Mouse (Mus musculus): ENCODE measurements around the gene Evi5l.

The Evi5l gene

DNA sequence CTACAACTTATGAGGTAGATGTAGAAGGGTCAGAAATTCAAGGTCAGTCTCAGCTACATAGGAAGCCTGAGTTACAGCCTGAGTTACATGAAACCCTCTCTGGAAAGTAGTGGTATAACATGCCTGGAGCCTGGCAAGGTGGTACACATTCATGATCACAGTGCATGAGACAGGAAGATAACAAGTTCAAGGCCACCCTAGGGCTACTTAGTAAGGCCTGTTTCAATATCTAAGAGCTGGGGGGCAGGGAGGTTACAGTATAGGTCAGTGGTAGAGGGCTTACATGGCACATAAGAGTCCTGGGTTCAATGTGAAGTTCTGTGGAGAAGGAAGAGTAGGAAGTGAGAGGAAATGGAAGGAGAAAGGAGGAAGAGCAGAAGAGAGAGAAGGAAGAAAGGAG is 22.2 kb downstream of the Evi5l start:
- Histone ChIP-seq H3K36me3 (ENCODE audit: control insufficient read depth, insufficient read depth, low read length, poor library complexity, severe bottlenecking) (no peaks in the 10 kb centered on the region), H3K27me3 (ENCODE audit: control insufficient read depth, insufficient read depth, low read length, poor library complexity, severe bottlenecking) (no peaks in the 10 kb centered on the region)
- DNase-seq (ENCODE audit: low read depth, low spot score), result no peak

DNA sequence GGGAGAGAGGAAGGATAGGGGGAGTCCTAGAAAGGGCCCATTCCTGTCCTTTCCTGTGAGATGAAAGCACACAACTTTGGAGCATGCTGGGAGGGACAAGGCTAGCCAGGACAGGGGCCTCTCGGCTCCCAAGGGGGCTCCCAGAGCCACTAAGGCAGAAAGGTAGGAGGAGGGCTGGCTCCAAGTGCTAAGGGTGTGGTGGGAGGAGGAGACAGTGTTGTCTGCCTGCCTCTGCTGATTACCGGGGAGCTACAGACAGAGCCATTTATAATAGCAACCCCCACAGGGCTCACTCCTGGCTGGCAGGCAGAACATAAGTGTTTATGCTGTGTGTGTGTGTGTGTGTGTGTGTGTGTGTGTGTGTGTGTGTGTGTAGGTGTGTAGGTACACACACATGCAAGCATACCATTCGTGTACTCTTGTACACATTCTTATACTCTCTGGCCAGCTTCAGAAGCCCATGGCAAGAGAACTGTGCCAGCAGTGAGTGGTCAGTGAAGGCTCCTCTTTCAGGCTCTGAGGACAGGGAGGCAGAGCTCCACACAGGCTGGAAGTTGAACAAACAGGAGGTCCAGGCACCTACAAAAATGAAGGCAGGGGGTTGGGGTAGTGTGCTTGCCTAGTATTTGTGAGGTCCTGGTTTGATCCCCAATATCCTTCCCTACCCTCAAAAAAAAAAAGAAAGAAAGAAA is 22.8 kb downstream of the Evi5l start:
- H3K27me3 ChIP-seq (ENCODE audit: control insufficient read depth, insufficient read depth, low read length, poor library complexity, severe bottlenecking), result no peaks in the 10 kb centered on the region
- H3K36me3 ChIP-seq (ENCODE audit: control insufficient read depth, insufficient read depth, low read length, poor library complexity, severe bottlenecking), result no peaks in the 10 kb centered on the region
- no peak for DNase-seq (ENCODE audit: low read depth, low spot score)

DNA sequence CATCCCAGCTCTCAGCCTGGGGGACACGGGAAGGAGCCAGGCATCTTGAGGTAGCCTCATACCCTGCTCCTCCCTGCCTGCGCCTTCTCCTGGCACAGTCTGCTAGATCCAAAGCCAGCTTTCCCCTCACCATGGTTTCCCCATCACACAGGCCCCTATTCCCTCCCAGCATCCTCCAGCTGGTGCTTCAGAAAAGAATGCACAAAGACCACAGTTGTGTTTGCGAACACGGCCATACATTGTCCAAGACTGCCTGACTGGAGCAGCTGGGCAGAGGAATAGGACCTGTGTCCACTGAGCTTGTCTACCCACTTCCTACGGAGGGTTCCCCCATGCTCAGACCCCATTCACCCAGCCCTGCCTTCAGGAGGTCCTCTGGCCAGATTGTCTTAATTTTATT is 25.9 kb downstream of the Evi5l start:
- Histone ChIP-seq H3K27me3 (ENCODE audit: control insufficient read depth, insufficient read depth, low read length, poor library complexity, severe bottlenecking) (no peaks in the 10 kb centered on the region), H3K36me3 (ENCODE audit: control insufficient read depth, insufficient read depth, low read length, poor library complexity, severe bottlenecking) (no peaks in the 10 kb centered on the region)
- no peak for DNase-seq (ENCODE audit: low read depth, low spot score)

DNA sequence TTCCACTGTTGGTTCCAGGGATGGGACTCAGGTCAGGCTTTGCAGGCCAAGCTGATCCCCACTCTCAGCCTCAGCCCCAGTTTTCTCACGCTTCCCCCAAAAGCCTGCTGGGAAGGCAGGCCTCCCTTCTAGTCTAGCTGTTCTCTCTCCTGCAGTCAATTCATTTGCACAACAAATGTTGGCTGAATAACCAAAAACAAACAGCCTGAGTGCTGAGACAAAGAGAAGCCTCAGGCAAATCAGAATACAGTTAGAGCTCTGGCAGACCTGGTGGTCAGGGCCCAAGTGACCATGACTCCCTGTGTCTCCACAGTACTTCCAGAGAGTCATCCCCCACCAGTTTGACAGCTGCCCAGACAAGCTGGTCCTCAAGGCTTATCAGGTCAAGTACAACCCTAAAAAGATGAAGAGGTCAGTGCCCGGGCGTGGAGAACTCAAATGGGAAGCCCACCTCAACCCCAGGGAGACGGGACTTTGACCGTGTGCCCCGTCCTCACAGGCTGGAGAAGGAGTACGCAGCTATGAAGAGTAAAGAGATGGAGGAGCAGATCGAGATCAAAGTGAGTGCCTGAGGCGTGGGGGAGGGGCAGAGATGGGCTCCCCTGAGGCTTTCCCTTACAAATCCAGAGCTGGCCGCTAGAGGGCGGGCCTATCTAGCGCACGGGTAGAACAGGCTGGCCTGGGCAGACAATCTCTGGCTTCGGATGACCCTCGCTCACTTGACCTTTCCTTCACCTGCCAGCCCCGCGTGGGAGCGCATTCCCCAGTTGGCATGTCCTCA is 26.6 kb downstream of the Evi5l start:
- no peaks in the 10 kb centered on the region for H3K27me3 ChIP-seq (ENCODE audit: control insufficient read depth, insufficient read depth, low read length, poor library complexity, severe bottlenecking)
- DNase-seq (ENCODE audit: low read depth, low spot score), result peak; percentile 85
- H3K36me3 ChIP-seq (ENCODE audit: control insufficient read depth, insufficient read depth, low read length, poor library complexity, severe bottlenecking), result no peaks in the 10 kb centered on the region

DNA sequence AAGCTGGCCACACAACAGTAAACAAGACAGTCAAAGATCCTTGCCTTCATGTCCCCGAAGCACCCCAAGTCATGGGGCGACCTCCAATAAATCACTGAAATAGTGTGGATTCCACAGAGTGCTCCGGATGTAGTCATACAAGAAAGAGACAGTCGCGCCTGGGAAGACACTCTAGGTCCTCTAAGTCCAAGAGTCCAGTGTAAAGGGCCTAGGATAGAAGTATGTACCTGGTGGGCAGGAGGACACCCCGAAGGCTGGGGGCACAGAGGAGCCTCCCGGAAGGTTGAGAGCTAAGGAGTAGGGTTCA is 27.2 kb downstream of the Evi5l start:
- no peaks in the 10 kb centered on the region for H3K27me3 ChIP-seq (ENCODE audit: control insufficient read depth, insufficient read depth, low read length, poor library complexity, severe bottlenecking)
- H3K36me3 ChIP-seq (ENCODE audit: control insufficient read depth, insufficient read depth, low read length, poor library complexity, severe bottlenecking), result no peaks in the 10 kb centered on the region
- DNase-seq (ENCODE audit: low read depth, low spot score), result no peak

DNA sequence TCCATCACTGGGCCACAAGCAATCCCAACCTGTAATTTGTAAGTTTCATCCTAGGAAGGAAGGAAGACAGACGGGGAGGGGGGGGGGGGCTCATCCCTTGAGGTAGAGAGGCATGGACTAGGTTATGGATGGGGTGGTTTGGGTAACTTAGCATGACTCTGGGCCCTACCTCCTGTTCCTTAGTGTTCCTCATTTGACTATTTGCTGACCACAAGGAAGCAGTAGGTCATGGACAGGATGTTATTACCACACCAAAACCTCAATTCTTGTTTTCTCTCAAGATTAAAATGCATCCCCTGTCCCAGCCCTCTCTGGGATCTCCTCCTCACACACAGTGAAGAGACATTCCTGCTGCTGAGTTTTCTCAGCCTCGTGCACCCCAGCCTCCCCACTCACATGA is 35.0 kb downstream of the Evi5l start:
- no peaks in the 10 kb centered on the region; the same call in 1 of the 2 replicates for H3K36me3 ChIP-seq (ENCODE audit: control insufficient read depth, insufficient read depth, low read length, poor library complexity, severe bottlenecking)
- no peak for DNase-seq (ENCODE audit: low read depth, low spot score)
- H3K27me3 ChIP-seq (ENCODE audit: control insufficient read depth, insufficient read depth, low read length, poor library complexity, severe bottlenecking), result no peaks in the 10 kb centered on the region

DNA sequence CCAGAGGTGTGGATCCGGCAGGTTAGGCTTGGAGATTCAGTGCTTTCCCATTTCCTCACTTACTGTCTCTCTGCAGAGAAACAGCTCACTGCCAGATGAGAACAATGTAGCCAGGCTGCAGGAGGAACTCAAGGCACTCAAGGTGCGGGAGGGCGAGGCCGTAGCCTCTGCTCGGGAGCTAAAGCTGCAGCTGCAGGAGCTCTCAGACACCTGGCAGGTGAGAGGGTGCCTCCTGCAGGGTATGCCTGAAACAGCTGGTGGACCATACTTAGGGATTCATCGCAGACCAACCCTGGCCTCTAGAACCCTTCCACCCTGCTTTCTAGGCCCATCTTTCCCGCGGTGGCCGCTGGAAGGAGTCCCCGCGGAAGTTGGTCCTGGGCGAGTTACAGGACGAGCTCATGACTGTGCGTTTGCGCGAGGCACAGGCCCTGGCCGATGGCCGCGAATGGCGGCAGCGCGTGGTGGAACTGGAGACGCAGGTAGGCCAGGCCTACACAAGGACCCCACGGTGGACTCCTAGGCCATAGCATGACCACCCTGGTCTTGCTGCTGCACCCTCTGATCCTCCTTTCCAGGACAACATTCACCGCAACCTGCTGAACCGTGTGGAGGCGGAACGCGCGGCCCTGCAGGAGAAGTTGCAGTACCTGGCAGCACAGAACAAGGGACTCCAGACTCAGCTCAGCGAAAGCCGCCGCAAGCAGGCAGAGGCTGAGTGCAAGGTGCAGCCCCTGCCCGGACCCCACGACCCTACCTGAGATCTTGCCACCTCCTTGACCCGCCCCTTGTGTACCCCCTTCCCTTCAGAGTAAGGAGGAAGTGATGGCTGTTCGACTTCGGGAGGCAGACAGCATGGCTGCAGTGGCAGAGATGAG is 39.1 kb downstream of the Evi5l start:
- DNase-seq (ENCODE audit: low read depth, low spot score), result no peak
- no peaks in the 10 kb centered on the region for H3K27me3 ChIP-seq (ENCODE audit: control insufficient read depth, insufficient read depth, low read length, poor library complexity, severe bottlenecking)
- no peaks in the 10 kb centered on the region; the same call in 1 of the 2 replicates for H3K36me3 ChIP-seq (ENCODE audit: control insufficient read depth, insufficient read depth, low read length, poor library complexity, severe bottlenecking)

DNA sequence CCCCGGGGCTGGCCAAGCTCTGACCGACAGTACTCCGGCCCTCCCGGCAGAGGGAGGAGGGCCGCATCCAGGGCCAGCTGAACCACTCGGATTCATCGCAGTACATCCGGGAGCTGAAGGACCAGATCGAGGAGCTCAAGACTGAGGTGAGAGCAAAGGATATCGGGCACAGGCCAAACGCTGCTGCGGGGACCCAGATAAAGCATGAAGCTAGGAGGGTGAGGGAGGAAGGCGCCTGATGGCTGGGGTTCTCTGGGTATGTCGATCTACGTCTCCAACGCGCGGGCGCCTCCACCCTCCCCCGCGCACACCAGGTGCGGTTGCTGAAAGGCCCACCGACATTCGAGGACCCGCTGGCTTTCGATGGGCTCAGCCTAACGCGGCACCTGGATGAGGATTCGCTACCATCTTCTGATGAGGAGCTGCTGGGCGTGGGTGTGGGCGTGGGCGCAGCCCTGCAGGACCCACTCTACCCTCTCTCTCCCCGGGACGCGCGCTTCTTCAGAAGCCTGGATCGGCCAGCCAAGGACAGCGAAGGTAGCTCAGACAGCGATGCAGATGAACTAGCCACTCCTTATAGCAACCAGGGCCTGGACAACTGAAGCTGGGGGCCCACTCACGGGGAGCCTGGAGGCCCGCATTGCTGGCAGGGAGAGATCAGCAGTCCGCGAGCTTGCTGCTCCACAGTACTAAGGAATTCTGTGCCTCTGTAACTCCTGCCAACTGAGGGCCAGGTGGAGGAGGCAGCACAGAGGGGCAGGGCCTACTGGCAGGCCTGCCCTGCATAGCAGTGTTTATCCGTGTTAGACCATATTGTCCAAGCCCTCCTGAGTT is 40.0 kb downstream of the Evi5l start:
- H3K36me3 ChIP-seq (ENCODE audit: control insufficient read depth, insufficient read depth, low read length, poor library complexity, severe bottlenecking), result no peaks in the 10 kb centered on the region; the same call in 1 of the 2 replicates
- no peak for DNase-seq (ENCODE audit: low read depth, low spot score)
- H3K27me3 ChIP-seq (ENCODE audit: control insufficient read depth, insufficient read depth, low read length, poor library complexity, severe bottlenecking), result no peaks in the 10 kb centered on the region

DNA sequence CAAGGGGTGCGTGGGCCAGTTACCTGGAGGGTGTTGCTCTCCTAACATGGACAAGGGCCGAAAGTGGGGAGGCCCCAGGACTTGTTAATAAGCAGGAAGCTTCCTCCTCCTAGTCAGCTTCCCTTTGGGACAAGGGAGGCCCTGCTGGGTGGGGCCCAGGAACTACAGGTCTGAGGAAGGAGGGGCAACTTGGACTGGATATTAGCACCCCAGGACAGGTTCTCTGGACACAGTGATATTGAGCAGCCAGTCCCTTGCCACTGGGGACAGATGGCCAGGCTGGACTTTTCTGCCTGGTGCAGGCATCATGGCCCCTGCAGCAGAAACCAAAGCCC is 40.6 kb downstream of the Evi5l start:
- Histone ChIP-seq H3K27me3 (ENCODE audit: control insufficient read depth, insufficient read depth, low read length, poor library complexity, severe bottlenecking) (no peaks in the 10 kb centered on the region), H3K36me3 (ENCODE audit: control insufficient read depth, insufficient read depth, low read length, poor library complexity, severe bottlenecking) (no peaks in the 10 kb centered on the region; the same call in 1 of the 2 replicates)
- no peak for DNase-seq (ENCODE audit: low read depth, low spot score)

DNA sequence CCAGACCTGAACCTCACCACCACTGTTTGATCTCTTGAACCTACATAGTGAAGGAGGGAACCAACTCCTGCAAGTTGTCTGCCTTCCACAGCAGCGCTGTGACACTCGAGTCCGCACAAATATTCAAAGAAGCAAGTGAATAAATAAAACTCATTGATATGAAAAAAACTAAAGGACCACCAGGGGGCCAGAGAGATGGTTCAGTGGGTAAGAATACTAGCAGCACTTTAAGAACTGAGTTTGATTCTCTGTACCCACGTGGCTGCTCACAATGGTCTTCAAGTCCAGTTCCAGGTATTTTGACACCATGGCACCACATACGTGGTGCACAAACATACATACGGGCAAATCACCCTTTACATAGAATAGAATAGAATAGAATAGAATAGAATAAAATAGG is 44.7 kb downstream of the Evi5l start:
- Histone ChIP-seq H3K27me3 (ENCODE audit: control insufficient read depth, insufficient read depth, low read length, poor library complexity, severe bottlenecking) (no peaks in the 10 kb centered on the region), H3K36me3 (ENCODE audit: control insufficient read depth, insufficient read depth, low read length, poor library complexity, severe bottlenecking) (no peaks in the 10 kb centered on the region; the same call in 1 of the 2 replicates)
- peak; percentile 12 for DNase-seq (ENCODE audit: low read depth, low spot score)

DNA sequence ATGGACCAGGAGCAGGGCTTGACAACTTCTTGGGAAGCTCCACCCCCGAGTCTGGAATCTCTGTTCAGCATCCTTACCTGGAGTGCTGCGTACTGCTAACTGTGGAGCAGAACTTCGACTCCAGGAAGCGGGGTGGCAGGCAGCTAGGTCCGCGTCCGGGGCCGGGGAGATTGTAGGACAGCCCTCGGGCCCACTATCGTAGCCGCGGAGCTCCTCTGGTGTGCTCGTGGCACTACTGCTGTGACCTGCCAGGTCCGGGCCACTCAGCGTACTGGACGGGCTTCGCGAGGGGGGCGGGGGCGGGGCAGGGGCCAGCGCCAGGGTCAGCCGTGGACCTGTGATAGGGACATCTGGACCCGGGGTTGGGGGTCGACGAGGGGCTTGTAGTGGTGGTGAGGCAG is 46.4 kb downstream of the Evi5l start:
- peak; percentile 35 for DNase-seq (ENCODE audit: low read depth, low spot score)

DNA sequence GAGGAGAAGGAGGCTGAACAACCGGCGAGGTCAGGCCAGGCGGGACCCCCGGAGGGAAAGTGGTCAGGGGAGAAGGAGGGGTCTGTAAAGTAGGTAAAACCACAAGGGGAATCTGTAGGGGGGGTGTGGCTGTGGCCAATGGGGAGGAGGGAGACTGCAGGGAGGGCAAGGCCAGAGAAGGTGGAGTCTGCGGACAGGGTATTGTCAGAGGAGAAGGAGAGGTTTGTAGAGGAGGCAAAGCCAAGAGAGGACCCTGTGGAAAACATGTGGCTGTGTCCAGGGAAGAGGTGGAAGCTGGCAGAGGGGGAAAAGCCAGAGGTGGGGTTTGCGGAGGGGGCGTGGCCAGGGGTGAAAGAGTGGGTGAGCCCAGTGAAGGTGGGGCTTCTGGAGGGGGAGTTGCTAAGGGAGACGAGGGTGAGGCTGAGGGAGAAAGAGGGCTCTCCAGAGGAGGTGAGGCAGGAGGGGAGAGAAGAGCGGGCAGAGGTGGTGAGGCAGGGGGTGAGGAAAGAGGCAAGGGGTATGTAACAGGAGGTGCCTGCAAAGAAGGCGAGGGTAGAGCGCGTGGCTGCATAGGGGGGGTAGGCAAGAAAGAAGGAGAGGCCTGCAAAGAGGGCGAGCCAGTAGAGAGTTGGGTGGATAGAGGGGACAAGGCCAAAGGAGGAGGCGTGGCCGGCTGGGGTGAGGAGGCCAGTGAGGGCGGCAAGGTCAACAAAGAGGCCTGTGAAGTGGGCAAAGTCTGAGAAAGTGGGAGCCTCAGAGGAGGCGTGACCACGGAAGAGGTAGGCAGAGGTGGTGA is 47.0 kb downstream of the Evi5l start:
- no peaks in the 10 kb centered on the region for H3K36me3 ChIP-seq (ENCODE audit: control insufficient read depth, insufficient read depth, low read length, poor library complexity, severe bottlenecking)
- peak; percentile 34 for DNase-seq (ENCODE audit: low read depth, low spot score)

More for the DNA sequence above, 46.4 kb downstream of the Evi5l start:
- H3K36me3 ChIP-seq (ENCODE audit: control insufficient read depth, insufficient read depth, low read length, poor library complexity, severe bottlenecking), result no peaks in the 10 kb centered on the region
- H3K27me3 ChIP-seq (ENCODE audit: control insufficient read depth, insufficient read depth, low read length, poor library complexity, severe bottlenecking), result no peaks in the 10 kb centered on the region

DNA sequence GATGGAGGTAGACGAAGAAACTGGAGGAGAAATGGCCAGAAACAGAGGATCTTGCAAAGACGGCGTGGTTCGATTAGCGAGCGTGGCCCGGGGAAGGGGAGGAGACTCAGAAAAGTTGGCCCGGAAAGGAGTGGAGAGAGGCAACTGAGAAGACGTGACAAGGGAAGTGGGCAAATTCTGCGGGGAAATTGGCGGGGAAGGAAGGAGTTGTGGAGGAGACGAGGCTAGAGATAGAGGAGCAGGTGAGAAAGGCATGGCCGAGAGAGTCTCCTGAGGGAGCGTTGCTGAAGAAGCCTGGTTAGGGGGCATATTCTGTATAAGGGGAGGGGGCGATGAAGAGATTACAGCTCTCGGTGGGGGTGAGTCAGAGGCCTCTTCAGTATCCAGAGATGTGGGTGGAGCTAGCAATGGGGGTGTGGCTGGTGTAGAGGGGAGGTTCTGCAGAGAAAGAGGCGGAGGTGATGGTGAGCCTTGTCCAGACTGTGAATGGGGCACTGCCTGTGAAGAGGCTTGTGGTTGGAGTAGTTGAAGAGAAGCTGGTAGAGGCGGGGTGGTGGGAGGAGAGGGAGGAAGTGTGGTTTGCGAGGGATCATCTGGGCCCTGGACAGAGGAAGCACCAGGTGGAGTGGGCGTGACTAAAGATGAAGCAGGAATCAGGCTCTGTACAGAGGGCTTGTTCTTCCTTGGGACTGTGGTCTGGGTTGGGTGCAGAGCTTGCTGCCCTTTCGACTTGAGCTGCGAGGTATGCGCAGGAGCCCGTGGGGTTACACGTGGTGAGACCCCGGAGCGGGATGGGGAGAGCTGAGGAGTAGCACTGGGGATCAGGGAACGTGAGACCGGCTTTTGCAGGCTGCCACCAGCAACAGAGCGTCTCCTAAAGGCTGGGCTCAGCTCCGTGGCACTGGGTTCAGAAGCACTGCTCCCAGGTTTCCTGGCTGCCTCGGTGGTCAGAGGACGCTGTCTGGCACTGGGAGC is 47.9 kb downstream of the Evi5l start:
- peak; percentile 63 for DNase-seq (ENCODE audit: low read depth, low spot score)
- no peaks in the 10 kb centered on the region for H3K27me3 ChIP-seq (ENCODE audit: control insufficient read depth, insufficient read depth, low read length, poor library complexity, severe bottlenecking)
- no peaks in the 10 kb centered on the region for H3K36me3 ChIP-seq (ENCODE audit: control insufficient read depth, insufficient read depth, low read length, poor library complexity, severe bottlenecking)

More for the DNA sequence above, 47.0 kb downstream of the Evi5l start:
- no peaks in the 10 kb centered on the region for H3K27me3 ChIP-seq (ENCODE audit: control insufficient read depth, insufficient read depth, low read length, poor library complexity, severe bottlenecking)

Measured in splenic B cell, adult 2 months (primary cell).